Mouse (Mus musculus): Measurements from ENCODE around the gene Kcnd2.

Kcnd2 gene

DNA sequence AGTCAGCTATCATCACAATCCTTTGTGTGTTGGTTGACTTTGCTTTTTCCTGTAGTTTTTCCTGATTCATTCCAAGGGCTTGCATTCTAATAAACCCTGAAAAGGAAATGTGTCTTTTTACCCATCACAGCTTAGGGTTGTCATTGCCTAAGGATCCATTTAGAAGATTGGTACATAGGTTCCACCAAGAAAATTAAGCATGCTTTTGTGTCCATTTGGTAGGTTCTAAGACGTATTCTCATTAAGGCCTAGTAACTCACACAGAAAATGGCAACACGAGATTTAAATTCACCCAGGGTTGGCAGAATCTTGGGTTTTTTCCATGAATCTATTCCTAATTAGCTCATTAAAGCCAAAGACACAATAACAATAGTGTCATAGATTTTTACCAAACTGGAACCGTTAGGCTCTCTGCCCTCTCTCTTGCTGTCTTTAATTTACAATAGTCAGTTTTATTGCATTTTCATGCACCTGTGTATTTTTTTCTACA lies 477.6 kb downstream of the Kcnd2 start:
- no peak for DNase-seq (ENCODE audit: low spot score)

DNA sequence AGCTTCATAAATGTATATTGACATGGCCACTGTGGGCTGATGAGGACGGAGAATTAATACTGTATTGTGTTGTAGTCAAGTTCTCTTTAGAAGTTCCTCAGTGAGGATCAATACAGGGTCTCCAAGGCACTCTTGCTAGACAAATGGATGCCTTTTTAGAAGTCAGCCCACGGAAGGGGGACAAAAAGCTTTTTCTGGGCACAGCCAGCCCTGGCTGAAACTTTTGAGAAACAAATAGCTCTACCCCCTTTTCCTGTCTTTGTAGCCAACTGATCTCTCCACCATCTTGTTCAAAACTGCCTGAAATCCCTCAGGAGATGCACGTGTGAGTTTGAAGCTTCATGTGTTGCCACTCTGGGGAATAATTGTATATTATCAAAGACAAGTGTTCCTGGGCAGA lies 482.3 kb downstream of the Kcnd2 start:
- no peak for DNase-seq (ENCODE audit: low spot score)

DNA sequence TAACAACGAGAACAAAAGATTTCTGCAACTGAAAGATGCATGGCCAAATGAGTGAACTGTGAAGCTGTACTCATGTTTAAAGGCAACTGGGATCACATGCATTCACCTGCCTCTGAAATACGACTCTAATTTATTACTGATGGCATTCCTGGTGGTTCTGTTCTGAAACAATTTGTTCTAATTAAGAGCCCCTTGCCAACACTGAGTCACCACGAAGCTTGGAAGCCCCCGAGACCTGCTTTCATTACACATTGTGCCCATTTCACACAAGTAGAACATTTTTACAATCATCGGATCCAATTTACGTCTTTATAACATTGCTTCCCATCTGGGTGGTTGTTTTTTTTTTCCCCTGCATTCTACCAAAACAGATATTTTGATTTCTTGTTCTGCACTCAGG lies 485.8 kb downstream of the Kcnd2 start:
- DNase-seq (ENCODE audit: low spot score) = no peak

DNA sequence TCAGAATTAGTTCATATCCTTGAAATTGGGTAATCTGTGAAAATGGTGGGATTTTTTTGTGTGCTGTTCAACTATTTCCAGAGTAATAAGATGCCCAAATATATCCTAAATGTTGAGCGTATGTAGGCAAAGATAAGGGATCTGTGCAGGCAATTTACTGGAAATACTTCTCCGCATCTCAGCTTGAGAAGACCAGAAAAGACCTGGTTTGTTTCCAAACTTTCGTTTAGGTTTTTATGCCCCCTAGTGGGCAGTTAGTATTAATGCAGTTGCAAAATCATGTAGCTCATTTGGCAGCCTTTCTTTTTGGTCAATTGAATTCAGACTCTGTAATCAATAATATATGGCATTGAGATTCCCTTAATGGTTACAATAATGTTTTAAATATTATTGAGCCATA lies 493.9 kb downstream of the Kcnd2 start:
- no peak for DNase-seq (ENCODE audit: low spot score)

DNA sequence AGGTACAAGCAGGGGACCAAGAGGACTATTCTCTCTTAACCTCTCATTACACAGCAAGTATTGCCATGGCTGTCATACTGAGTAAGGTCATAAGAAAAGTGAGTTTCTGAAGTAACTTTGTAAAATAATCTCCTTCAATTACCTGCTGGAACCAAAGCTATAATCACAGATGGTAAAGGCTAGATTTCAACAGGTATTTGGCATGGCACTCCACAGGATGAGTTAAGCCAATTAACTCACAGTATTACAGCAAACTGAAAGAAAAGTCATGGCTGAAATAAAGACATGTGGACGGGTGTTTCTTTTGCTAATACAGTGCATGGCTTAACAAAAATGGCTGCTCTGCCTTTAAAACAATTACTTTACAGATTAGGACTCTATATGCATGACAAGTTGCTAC lies 503.8 kb downstream of the Kcnd2 start:
- no peak for DNase-seq (ENCODE audit: low spot score)

DNA sequence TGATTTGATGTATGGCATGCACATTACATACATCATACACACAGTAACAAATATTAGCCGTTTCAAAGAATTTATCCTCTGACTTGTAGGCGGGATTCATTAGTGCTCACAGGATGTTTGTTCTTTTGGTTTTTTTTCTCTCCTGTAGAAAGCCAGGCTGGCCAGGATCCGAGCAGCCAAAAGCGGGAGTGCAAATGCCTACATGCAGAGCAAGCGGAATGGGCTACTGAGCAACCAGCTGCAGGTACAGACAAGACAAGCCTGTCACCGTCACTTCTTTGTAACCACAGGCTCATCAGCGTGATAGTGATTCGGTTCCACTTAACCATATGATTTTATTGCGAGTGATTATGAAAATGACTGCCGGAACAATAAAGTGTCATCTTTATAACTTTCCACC lies 506.9 kb downstream of the Kcnd2 start:
- DNase-seq (ENCODE audit: low spot score) = no peak

DNA sequence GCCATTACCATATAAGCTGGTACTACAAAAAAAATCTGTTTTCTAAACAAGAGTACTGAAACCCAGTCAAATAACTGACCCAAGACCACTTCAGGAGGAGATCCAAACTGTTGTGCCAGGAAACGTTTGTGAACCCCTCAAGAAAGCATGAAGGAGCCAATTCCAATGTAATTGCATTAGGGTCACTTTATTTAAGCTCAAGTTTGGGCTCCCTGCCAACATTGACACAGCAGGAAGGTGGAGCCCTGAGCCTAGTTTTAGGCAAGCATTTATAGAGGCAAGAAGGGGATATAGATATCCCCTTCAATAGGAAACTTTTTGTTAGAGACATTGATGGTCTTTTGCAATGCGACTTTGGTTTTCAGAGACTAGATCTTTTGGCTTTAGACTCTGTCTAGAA lies 525.3 kb downstream of the Kcnd2 start:
- DNase-seq (ENCODE audit: low spot score) = no peak

DNA sequence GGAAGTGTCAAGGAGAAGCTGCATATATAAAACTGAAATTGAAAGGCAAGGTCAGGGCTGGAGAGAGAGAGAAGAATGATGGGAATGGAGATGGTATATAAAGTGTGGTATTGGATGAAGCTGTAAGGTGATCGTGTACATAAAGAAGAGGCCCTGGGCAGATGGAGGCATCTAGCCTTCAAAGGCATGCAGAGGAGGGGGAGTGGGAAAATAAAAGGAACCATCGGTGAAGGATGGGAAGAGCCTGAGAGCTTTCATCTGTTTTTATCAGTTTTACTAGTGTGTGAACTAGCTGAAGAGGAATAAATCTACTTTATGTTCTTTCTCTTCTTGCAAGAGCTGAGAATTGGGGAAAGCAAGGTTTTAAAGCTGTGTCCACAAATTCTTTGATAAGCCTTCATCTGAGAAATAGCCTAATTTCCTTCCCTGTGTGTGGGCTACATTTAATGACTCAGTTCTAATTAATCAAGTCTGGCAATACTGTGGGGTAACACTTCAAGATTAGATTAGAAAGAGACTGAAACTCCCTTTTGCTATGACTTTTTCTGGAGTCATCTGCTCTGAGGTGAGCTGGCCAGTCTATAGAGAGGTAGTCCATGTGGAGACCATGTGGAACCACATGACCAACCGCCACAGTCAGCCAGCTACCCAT lies 529.4 kb downstream of the Kcnd2 start:
- no peak for DNase-seq (ENCODE audit: low spot score)

DNA sequence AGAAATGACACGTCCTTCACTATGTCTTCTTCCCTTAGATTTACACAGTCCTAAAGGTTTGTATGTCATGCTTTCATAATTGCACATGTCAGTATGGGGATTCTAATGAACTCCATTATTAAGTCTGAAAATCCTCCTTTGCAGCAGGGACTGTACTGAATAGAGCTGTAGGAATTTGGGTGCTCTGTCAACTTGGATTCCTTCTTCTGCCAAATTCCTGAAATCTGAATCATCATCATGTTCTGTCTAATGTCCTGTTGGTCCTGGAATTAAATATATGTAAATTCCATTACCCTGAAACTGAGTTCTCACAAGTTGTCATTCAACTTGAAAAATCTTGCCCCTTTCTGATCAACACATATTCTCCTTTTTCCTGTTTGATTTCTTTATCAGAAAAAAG lies 532.2 kb downstream of the Kcnd2 start:
- no peak for DNase-seq (ENCODE audit: low spot score)

DNA sequence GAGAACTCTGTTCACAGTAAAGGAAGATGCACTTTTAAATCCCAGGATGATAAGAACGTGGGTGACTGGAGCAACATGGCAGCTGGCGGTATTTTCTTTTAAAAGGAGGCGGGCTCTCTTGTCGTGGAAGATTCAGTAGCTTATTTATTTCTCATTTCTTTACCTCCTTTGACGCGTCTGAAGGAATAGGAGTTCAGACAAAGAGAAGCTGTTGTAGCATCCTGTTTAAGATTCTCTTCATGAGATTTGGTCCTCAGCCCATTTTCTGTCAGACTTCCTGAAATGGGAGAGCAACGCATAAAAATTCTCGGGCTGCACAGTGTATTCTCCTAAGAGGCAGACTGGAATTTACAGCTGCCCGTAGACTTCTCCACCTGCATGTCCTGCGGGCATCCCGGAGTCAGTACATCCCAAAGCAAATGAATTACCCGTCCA lies 552.5 kb downstream of the Kcnd2 start:
- DNase-seq (ENCODE audit: low spot score) = no peak

DNA sequence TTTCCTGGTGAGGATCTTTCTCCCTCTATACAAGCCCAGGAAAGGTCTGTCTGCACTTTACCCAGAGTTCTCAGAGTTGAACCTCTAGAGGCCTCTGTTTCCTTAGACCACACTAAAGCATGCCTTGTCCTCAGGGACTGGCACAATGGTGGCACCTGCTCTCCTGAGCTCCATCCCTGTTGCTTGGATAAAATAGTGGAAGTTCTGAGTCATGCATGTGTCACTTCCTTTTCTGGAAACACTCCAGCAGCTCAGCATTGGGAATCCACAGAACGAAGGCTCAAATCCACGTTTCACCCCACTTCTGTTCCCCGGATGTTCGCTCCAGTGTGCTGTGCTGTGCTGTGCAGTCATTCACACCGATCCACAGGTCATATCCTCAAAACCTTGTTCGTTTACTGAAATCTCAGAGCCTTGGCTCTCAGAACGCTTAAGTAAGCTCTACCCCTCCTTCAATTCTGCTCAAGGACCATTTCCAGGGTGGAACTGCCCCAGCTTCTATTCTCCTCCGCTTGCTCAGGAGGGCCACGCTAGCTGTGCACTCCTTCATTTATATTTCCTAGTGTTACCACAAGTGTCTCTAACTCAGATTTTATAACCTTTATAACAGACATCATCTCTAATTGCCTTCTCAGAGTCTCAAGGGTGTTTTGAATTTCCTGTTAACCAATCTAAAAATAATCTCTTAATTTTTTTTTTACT lies 553.6 kb downstream of the Kcnd2 start:
- DNase-seq (ENCODE audit: low spot score) = no peak

DNA sequence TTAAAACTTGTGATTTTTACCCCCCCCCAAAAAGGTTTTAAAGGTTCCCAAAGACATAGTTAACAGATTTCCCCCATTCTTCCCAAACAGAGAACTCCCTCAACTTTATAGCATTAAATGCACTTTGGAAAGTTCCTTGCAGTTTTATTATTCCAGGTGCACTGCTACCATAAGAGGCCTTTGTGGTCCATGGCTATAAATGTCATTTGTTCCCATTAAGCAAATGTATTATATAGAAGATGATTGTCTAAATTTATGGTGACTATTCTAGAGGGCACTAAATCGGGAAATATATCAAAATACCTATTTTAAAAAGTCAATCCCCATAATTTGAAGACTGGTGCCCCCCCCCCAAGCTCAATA lies 554.1 kb downstream of the Kcnd2 start:
- DNase-seq (ENCODE audit: low spot score) = no peak

DNA sequence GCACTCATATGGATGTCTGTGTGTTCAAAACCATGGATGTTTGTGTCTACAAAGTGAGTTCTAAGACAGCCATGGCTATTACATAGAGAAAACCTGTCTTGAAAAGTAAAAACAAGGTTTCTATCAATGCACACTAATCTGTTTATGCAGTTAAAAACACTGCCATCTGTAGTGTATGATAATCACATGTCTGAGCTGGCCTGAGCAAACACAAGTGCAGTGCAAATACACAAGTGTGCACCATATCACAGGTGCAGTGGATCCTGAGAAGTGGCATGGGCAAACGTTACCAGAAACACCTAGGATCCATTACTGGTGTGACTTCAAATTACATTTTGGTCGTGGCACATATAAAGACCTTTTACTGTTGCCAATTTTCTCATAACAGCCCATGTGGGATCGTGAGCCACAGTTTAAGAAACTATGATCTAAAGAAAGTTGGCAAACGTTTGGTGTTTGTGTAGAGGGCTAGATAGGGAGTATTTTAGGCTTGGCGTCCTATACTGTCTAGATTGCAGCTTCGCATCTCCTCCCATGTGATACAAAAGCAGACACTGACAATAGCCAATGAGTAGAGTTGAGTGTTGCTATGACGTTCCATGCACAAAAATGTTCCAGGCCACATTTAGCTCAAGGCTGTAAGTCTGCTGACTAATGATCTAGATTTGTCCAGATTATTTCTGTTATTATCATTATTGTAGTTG lies 559.1 kb downstream of the Kcnd2 start:
- DNase-seq (ENCODE audit: low spot score) = no peak
